Mouse (Mus musculus) granulocyte monocyte progenitor cell, adult 5-6 weeks (primary cell): ENCODE data around the gene Gm11549. TPM values are rescaled to one million over a fixed set of nuclear protein-coding genes. Genes with fewer than 3 reads are reported as not detected.
A peak's percentile ranks its signal among the peaks of the same experiment; 100 is the strongest.

ENCODE experiments used
- ATAC-seq: replicated peaks from 2 replicates; pipeline ENCODE4 v1.8.0; 2016; ENCODE audit warnings: mild to moderate bottlenecking, moderate TSS enrichment, inconsistent platforms; ENCODE audit not compliant: poor library complexity, severe bottlenecking
- total RNA-seq, 2 experiments: library from RNA; stranded (forward) in 1 of 2; stranded (reverse) in 1 of 2; fragments of 200-712, 200-1000 nt in 1 of 2; fragments of >200 nt in 1 of 2; fragmentation: Nextera tagmentation in 1 of 2; gene quantifications; 2 replicates each; pipeline ENCODE4 v1.2.3; 2014 to 2017

Gm11549 gene
- not detected in 2 replicates for total RNA-seq (2014; fragmentation: Nextera tagmentation)
- not detected in 2 replicates for total RNA-seq (2017)

DNA sequence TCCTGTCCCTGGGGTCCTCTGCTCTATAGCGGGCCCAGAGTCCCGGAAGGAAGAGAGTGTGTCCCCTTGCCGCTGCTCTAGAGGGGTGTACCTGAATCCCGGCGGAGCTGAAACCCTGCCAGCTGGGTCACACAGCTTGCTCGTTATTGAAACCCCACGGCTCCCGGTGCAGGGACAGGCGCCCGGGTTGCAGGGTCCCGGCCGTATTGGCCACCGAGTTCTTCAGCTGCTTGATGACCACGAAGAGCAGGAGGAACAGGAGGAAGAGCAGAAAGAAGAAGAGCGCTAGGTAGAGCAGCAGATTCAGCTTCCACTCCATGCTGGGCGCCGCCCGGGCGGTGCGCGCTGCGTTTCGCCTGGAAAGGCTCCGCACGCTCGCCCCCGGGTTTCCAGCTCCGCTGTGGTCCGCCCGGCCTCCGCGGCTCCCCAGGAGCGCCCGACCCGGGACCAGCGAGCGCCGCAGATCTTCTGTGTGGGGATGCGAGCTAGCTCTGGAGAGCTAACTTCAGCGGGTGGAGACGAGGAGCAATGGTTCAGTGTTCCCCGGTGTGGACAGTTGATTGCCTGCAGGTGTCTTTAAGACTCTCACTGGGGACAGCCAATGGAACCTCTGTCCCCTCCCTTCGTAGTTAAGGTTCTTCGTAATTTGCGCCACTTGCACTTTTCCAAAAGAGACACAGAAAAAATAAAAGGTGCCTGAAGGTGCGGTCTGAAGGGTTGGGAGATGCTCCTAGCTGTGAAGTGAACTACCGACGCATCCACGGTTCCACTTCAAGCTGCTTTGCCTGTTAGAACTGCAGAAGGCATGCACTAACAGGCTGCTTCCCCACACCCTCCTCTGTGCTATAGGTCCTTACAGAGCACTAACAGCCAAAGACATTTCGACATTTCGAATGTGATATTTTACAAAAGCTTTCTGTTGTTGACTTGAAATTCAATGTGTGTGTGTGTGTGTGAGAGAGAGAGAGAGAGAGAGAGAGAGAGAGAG, at the start of gene Gm11549:
Gm11549 (minus strand) TSS at position 741 of the 988 bp plus-strand sequence.
- peak; percentile 42; the same call in 1 of the 2 replicates for ATAC-seq

DNA sequence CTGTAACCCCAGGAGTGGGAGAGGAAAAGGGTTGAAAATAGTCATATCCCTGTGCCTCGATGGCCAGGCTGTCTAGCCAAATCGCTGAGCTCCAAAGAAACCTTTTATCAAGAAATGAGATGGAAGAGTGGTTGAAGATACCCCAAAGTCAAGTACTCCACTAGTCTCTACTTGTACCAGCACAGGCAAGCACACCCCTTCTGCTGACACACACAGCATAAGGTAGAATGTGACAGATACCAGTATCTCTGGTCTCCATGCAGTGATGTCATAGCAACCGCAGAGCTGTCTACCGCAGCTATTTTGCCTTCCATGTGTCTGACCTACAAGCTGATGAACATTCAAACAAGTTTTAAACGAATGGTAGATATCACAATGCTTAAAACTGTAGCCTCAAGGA, 48.2 kb upstream of the Gm11549 start:
- no peak for ATAC-seq

- ATAC-seq: no peak
Observed at GRCm38 (mm10) chr3:36563666-36564065, 42.1 kb upstream of the Gm11549 start.

DNA sequence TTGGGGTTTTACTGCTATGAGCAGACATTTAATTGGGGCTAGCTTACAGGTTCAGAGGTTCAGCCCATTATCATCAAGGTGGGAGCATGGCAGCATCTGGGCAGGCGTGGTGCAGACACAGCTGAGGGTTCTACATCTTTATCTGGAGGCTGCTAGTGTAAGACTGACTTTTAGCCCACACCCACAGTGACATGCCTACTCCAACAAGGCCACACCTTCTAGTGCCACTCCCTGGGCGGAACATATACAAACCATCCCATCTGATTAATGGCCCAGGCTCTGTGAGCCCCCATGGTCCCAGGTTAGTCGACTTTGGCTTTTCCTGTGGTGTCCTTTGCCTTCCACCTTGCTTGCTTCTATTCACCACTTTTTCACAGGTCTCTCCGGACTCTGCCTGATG, 38.0 kb upstream of the Gm11549 start:
- no peak for ATAC-seq

DNA sequence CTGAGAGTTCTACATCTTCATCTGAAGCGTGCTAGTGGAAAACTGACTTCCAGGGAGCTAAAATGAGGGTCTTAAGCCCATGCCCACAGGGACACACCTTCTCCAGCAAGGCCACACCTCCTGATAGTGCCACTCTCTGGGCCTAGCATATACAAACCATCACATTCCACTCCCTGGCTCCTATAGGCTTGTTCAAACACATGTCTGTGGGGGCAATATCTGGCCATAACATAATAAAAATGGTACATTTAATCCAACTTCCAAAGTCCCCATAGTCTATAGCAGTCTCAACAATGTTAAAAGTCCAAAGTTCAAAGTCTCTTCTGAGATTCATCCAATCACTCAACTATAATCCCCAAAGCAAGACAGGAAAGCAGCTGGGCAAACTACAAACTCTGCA, 36.0 kb upstream of the Gm11549 start:
- ATAC-seq: no peak

GRCm38 (mm10) chr3:36552406-36553047, 30.9 kb upstream of the Gm11549 start, which contains the start of gene Exosc9:
Gene Exosc9, plus strand, starts transcription at chr3:36552606.
- ATAC-seq: peak; percentile 97

DNA sequence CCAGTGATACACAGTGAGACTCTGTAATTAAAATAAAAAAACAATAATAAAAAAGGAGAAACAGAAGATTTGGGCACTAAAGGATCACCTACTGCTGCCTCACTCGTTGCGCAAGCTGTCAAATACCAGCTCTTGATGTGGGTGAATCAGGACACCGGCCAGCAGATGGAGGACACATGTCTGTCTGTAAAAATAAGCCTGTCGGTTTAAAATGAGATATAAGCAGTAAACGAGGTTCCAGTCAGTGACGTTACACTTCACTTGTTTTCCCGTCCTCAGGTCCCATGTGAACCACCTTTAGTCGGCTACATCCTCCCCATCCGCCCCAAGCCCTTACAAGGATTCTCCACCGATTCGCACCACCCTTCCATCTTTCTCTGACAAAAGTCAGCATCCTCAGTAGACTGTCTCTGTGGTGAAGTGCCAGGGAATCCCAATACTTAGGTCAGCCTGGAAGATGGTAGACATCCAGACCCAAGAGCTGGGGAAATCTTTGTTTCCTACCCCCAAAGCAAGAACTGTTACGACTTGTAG, 30.3 kb upstream of the Gm11549 start:
- ATAC-seq: peak; percentile 57

DNA sequence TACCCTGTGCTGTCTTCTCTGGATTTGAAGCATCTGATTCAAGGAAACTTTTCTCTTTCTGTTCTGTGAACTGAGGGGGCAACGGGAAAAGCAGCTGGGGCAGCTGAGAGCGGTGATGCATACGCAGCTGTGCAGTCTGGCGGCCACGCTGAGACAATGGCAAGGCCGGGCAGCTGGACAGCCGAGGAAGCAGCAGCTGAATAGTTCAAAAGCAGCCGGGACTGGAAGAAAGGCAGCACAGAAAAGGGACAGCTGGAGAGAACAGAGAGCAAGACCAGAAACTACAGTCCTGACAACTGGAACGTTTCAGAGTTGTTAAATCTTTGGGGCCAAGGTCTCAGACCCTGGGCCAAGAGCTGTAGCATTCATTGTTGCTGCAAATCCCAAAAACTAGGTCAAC, 29.7 kb upstream of the Gm11549 start:
- ATAC-seq: no peak

DNA sequence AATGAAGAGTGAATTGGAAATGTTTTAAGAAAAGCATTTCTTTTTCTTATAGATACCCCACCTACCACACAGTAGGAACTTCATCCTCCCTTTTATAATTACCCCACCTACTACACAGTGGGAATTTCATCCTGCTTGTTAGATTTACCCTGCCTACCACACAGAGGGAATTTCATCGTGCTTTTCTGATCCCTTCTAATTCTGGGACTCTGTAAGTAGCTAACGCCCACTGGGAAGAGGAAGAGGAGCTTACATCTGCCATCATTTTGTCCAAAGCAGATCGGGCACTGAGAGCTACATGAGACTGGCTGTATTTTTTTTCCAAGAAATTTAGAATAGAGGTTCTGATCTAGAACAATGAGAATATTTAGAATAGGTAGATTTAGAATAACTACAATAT, 23.3 kb upstream of the Gm11549 start:
- no peak for ATAC-seq

- no peak for ATAC-seq
Observed at GRCm38 (mm10) chr3:36541399-36541798, 19.8 kb upstream of the Gm11549 start.

DNA sequence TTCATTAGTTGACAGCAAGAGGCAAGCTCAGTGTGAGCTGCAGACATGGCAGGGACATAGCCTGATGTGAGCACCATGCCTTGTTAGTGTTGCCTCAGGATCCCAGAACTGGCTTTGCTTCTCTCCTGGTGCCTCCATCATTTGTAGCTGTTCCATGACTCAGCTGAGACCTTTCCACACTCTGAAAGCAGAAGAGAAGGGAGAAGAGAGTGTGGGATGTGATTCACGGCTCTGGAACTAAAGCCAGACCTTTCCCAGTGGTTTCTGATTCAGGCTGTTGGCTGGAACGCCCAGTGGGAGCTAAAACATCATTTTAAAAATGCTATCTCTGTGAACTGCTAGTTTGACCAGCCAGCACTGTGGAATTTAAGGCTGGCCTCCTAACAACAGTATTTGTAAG, 19.1 kb upstream of the Gm11549 start:
- ATAC-seq: no peak

GRCm38 (mm10) chr3:36537701-36538470, 16.3 kb upstream of the Gm11549 start:
- no peak for ATAC-seq

DNA sequence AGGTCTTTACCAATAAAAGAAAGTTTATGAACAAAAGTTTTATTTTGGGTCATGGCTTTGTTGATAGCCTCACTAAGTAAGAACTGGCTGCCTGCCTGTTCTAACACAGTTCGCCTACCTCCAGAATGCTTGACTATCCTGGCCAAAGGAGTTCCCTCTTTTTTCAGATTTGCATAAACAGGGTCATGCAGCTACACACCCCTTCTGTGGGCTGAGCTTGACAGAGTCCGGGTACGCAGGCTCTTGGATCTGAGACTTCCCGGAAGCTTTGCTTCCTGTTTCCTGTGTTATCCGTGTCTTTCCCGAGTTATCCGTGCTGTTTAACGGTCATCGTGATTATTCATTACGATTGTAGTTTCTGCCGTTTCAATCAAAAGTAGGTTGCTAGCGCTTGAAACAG, 14.4 kb upstream of the Gm11549 start:
- peak; percentile 48; the same call in 1 of the 2 replicates for ATAC-seq

- ATAC-seq: peak; percentile 61
Observed at GRCm38 (mm10) chr3:36533201-36533672, 11.6 kb upstream of the Gm11549 start.

- no peak for ATAC-seq
Observed at GRCm38 (mm10) chr3:36532738-36533137, 11.1 kb upstream of the Gm11549 start.

DNA sequence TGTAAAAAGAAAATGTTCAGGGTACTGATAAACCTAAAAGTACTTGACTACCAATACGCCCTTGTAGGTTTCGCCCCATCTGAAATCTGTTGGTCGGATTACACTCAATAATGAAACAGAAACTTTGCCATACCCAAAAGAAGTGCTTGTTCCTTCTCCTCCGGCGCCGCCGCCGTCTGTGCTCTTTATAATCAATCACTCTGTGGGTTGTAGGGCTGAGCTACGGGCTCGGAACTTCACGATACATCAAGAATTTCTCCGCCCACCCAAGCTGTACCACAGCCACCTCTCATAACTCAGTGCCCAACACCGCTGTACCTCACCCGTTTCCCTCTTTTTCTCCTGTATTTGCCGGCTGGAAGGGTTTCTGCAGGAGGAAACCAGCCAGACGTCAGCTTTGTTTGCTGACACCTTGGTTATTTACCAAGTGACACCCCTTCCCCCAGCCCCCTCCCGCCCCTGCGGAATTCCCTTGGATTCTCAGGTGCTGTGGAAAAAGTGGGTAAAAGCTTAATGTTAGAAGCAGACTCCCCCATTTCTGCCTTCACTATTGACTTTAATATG, 10.4 kb upstream of the Gm11549 start:
- peak; percentile 61 for ATAC-seq

DNA sequence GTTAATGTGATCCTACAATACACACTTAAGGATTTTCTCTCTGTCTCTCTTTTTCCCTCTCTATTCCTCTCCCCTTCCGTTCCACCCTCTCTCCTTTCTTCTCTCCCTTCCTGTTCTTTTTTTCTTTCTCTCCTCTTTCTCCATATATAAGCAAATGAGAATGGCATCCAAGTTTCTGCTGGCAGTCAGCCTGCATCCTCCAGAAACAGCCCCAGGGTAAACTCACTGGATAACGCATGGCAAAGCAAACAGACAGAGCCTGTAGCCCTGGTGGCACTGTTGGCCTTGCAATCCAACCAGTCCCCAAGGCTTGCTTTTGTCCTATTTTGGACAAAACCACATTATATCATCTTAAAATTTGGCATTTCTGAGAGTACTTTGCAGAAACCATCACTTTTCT, 9.6 kb upstream of the Gm11549 start:
- ATAC-seq: no peak

DNA sequence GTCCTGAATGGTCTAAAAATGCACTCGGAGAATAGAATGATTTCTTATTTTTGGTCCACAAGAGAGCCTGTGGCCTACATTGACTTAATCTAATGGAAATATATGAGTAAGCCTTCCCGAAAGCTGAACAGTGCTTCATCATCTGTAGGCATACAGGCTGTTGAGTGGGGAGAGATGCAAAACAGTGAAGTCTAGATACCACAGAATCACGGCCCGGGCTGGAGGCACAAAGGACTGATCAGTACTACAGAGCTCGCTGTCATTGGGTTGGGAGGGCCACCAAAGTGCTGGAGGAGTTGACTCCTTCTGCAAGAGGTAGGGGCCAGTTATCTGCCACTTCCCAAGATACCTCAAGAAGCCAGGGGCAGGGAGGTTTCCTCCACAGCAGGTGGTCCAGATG, 9.2 kb upstream of the Gm11549 start:
- ATAC-seq: no peak

- no peak for ATAC-seq
Observed at GRCm38 (mm10) chr3:36530345-36530744, 8.7 kb upstream of the Gm11549 start.

DNA sequence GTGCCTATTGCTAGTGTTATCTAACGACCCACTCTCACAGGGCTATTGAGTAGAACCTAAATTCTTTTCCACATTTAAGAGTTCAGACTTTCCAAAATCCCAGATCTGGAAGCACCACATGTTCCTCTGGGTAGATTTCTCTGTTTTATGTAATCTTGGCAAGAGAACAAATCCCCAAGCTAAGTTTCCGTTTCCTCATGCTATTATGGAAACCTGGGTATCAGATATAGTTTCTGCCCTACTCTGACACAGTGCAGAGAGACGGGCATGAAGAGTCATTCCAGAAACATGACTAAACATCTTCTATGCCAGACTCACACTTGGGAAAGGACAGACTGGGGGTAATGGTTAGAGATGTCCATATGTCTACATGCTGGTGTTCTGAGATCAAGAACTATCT, 2.9 kb upstream of the Gm11549 start:
- ATAC-seq: no peak
